Mouse (Mus musculus): Measurements from ENCODE around the gene Angel2. TPM values are rescaled to one million over a fixed set of nuclear protein-coding genes. Genes with fewer than 3 reads are reported as not detected.

Gene Angel2
- total and polyA plus RNA-seq, 3 experiments, result 25.1 to 33.7 TPM; not detected in 1

- Histone ChIP-seq H3K27ac (ENCODE audit: control insufficient read depth, low read depth, low read length) (no peak overlapping the region), H3K27me3 (ENCODE audit: control insufficient read depth in 1 of 2, insufficient read depth in 2 of 2, low read length in 2 of 2) (no peaks in the 10 kb centered on the region), H3K36me3 (ENCODE audit: control insufficient read depth in 1 of 2, insufficient read depth in 2 of 2, low read length in 2 of 2) (peaks cover 6% of the 10 kb centered on the region in 2 experiments), H3K9ac (ENCODE audit: control insufficient read depth, low read depth, low read length, poor library complexity, severe bottlenecking) (no peak overlapping the region), H3K79me2 (ENCODE audit: control insufficient read depth, insufficient read depth, low read length, poor library complexity) (no peaks in the 10 kb centered on the region), H3K4me3 (ENCODE audit: control insufficient read depth in 1 of 2, insufficient read depth in 1 of 2, low read depth in 2 of 2, low read length in 2 of 2) (no peak overlapping the region), H3K9me3 (replicated peaks; ENCODE audit: insufficient read depth, low read length) (no peaks in the 10 kb centered on the region), H3K4me1 (ENCODE audit: control insufficient read depth in 1 of 2, insufficient read depth in 2 of 2, low read length in 2 of 2) (peaks cover 8 to 10% of the 10 kb centered on the region in 2 experiments)
- no peak for DNase-seq (ENCODE audit: low read depth, low spot score)
- no peak for TF ChIP-seq BHLHE40 (IDR thresholded peaks at IDR 0.05; ENCODE audit: borderline replicate concordance, low read depth, low read length)
Measured at GRCm38 (mm10) chr1:190888031-190888430, 36.9 kb upstream of the Angel2 start.

- Histone ChIP-seq H3K9me3 (replicated peaks; ENCODE audit: insufficient read depth, low read length) (no peaks in the 10 kb centered on the region), H3K79me2 (ENCODE audit: control insufficient read depth, insufficient read depth, low read length, poor library complexity) (no peaks in the 10 kb centered on the region), H3K9ac (ENCODE audit: control insufficient read depth, low read depth, low read length, poor library complexity, severe bottlenecking) (no peak overlapping the region), H3K27ac (ENCODE audit: control insufficient read depth, low read depth, low read length) (no peak overlapping the region), H3K36me3 (ENCODE audit: control insufficient read depth in 1 of 2, insufficient read depth in 2 of 2, low read length in 2 of 2) (peaks cover 6 to 10% of the 10 kb centered on the region in 2 experiments), H3K4me3 (ENCODE audit: control insufficient read depth in 1 of 2, insufficient read depth in 1 of 2, low read depth in 2 of 2, low read length in 2 of 2) (no peak overlapping the region), H3K27me3 (ENCODE audit: control insufficient read depth in 1 of 2, insufficient read depth in 2 of 2, low read length in 2 of 2) (no peaks in the 10 kb centered on the region), H3K4me1 (ENCODE audit: control insufficient read depth in 1 of 2, insufficient read depth in 2 of 2, low read length in 2 of 2) (peaks cover 9 to 14% of the 10 kb centered on the region in 2 experiments)
- DNase-seq (ENCODE audit: low read depth, low spot score), result no peak
- no peak for TF ChIP-seq SIN3A (IDR thresholded peaks at IDR 0.05; ENCODE audit: low read length)
- TF ChIP-seq MEF2A (IDR thresholded peaks at IDR 0.05; ENCODE audit: extremely low read depth, insufficient replicate concordance, low read depth, low read length, poor library complexity, severe bottlenecking), result no peak
- no peak for TF ChIP-seq ZMIZ1 (IDR thresholded peaks at IDR 0.05; ENCODE audit: low read depth, low read length)
- no peak for TF ChIP-seq RCOR1 (IDR thresholded peaks at IDR 0.05; ENCODE audit: low read depth, low read length)
- TF ChIP-seq KAT2A (conservative IDR thresholded peaks at IDR 0.05; ENCODE audit: low read depth, low read length), result no peak
- TF ChIP-seq GATA1 (IDR thresholded peaks at IDR 0.05; ENCODE audit: low read depth, low read length), result no peak
- TF ChIP-seq USF1 (IDR thresholded peaks at IDR 0.05; ENCODE audit: low read depth, low read length), result no peak
Measured at GRCm38 (mm10) chr1:190888646-190889045, 36.3 kb upstream of the Angel2 start.

DNA sequence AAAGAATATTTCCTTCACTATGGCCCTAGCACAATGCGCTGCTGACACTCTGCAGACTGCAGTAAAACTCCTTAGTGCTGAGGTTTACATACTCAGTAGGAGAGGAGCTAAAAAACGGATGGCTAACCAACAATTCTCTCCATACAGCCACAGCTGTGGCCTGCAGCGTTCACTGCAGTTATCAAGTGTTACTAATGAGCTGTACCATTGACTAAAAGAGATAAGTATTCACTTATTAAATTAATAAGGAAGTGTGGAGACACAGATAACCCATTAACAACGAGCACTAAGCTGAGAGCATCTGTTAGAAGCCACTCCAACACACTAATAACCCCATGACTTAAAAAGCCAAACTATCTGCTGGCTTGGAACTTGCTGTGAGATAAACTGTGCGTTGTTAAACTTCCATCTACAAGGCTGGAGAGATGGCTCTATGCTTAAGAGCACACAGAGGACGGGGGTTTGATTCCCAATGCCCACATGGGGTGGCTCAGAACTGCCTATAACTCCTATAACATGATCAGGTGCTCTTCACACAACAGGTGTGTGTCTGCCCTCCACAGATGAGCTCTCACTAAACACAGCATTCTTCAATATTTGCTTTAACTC lies 31.2 kb upstream of the Angel2 start:
- Histone ChIP-seq H3K4me3 (ENCODE audit: control insufficient read depth in 1 of 2, insufficient read depth in 1 of 2, low read depth in 2 of 2, low read length in 2 of 2) (peak overlapping the region in 1 of 2 experiments; percentile 7; a peak in 1 of 4 replicates), H3K79me2 (ENCODE audit: control insufficient read depth, insufficient read depth, low read length, poor library complexity) (no peaks in the 10 kb centered on the region), H3K9me3 (replicated peaks; ENCODE audit: insufficient read depth, low read length) (no peaks in the 10 kb centered on the region), H3K27ac (ENCODE audit: control insufficient read depth, low read depth, low read length) (peak overlapping the region; percentile 95), H3K4me1 (ENCODE audit: control insufficient read depth in 1 of 2, insufficient read depth in 2 of 2, low read length in 2 of 2) (peaks cover 23 to 33% of the 10 kb centered on the region in 2 experiments), H3K36me3 (ENCODE audit: control insufficient read depth in 1 of 2, insufficient read depth in 2 of 2, low read length in 2 of 2) (peaks cover 2 to 30% of the 10 kb centered on the region in 2 experiments; a peak in 3 of 4 replicates), H3K27me3 (ENCODE audit: control insufficient read depth in 1 of 2, insufficient read depth in 2 of 2, low read length in 2 of 2) (no peaks in the 10 kb centered on the region), H3K9ac (ENCODE audit: control insufficient read depth, low read depth, low read length, poor library complexity, severe bottlenecking) (peak overlapping the region; percentile 41)
- peak; percentile 89 for DNase-seq (ENCODE audit: low read depth, low spot score)
- TF ChIP-seq POLR2AphosphoS5 (IDR thresholded peaks at IDR 0.05; ENCODE audit: borderline replicate concordance, low read depth, low read length), result no peak
- peak; percentile 86 for TF ChIP-seq SIN3A (IDR thresholded peaks at IDR 0.05; ENCODE audit: low read length)
- no peak for TF ChIP-seq GABPA (IDR thresholded peaks at IDR 0.05; ENCODE audit: low read depth, low read length)
- TF ChIP-seq MAFK (IDR thresholded peaks at IDR 0.05; ENCODE audit: borderline replicate concordance, low read depth, low read length), result 0 out of 2 replicates have a peak, but pooled peaks have one; percentile 13
- peak; percentile 59; the same call in 1 of the 2 replicates for TF ChIP-seq MXI1 (IDR thresholded peaks at IDR 0.05; ENCODE audit: low read depth, low read length)
- TF ChIP-seq MYB (IDR thresholded peaks at IDR 0.05; ENCODE audit: low read depth, low read length), result peak; percentile 81; the same call in 1 of the 2 replicates
- no peak for TF ChIP-seq CHD2 (IDR thresholded peaks at IDR 0.05; ENCODE audit: low read length)
- peak; percentile 62 for TF ChIP-seq TBP (IDR thresholded peaks at IDR 0.05; ENCODE audit: low read depth, low read length)
- peak; percentile 93 for TF ChIP-seq ETS1 (IDR thresholded peaks at IDR 0.05; ENCODE audit: low read depth, low read length)
- TF ChIP-seq ZMIZ1 (IDR thresholded peaks at IDR 0.05; ENCODE audit: low read depth, low read length), result 0 out of 2 replicates have a peak, but pooled peaks have one; percentile 54
- peak; percentile 81; the same call in 1 of the 2 replicates for TF ChIP-seq MYC (IDR thresholded peaks at IDR 0.05; ENCODE audit: low read depth, low read length)
- no peak for TF ChIP-seq UBTF (IDR thresholded peaks at IDR 0.05; ENCODE audit: borderline replicate concordance, insufficient read depth, low read depth, low read length)
- TF ChIP-seq ELF1 (IDR thresholded peaks at IDR 0.05; ENCODE audit: low read depth, low read length), result peak; percentile 60
- no peak for TF ChIP-seq RAD21 (IDR thresholded peaks at IDR 0.05; ENCODE audit: low read depth, low read length)
- TF ChIP-seq MAX (IDR thresholded peaks at IDR 0.05; ENCODE audit: low read length), result peak; percentile 52
- TF ChIP-seq POLR2AphosphoS2 (IDR thresholded peaks at IDR 0.05; ENCODE audit: low read length), result 0 out of 2 replicates have a peak, but pooled peaks have one; percentile 15
- TF ChIP-seq E2F4 (IDR thresholded peaks at IDR 0.05; ENCODE audit: borderline replicate concordance, low read depth, low read length), result no peak
- TF ChIP-seq RCOR1 (IDR thresholded peaks at IDR 0.05; ENCODE audit: low read depth, low read length), result peak; percentile 84
- TF ChIP-seq TCF12 (IDR thresholded peaks at IDR 0.05; ENCODE audit: low read depth, low read length), result peak; percentile 97
- TF ChIP-seq GATA1 (IDR thresholded peaks at IDR 0.05; ENCODE audit: low read depth, low read length), result peak; percentile 99

Data from MEL (cell line).